Mouse (Mus musculus) CH12.LX (cell line): ENCODE results near the gene Nup210l.

Experiments
- CTCF ChIP-seq, 2 experiments: IDR thresholded peaks in 1 of 2; conservative IDR thresholded peaks in 1 of 2; 2 replicates each; pipeline ENCODE4 v1.5.1; 2011 to 2012; ENCODE audit warnings: low read depth in 2 of 2, low read length in 2 of 2, improper control_type of control experiment in 1 of 2, inconsistent platforms in 1 of 2, mild to moderate bottlenecking in 1 of 2, moderate library complexity in 1 of 2
- E2F4 ChIP-seq: IDR thresholded peaks from 2 replicates; pipeline ENCODE4 v1.6.1; 2011; ENCODE audit warnings: low read depth, low read length, improper control_type of control experiment; ENCODE audit not compliant: insufficient replicate concordance
- ELF1 ChIP-seq: IDR thresholded peaks from 2 replicates; pipeline ENCODE4 v1.6.1; 2014; ENCODE audit warnings: low read depth, mild to moderate bottlenecking, inconsistent platforms, low read length, improper control_type of control experiment
- KAT2A ChIP-seq: IDR thresholded peaks from 2 replicates; pipeline ENCODE4 v1.6.1; 2012; ENCODE audit warnings: low read length, improper control_type of control experiment, inconsistent platforms; ENCODE audit not compliant: insufficient replicate concordance
- MEF2A ChIP-seq: IDR thresholded peaks from 2 replicates; pipeline ENCODE4 v1.6.1; 2014; ENCODE audit warnings: low read depth, mild to moderate bottlenecking, inconsistent platforms, low read length, improper control_type of control experiment, borderline replicate concordance
- POLR2A ChIP-seq: IDR thresholded peaks from 2 replicates; pipeline ENCODE4 v1.6.1; 2011; ENCODE audit warnings: low read depth, mild to moderate bottlenecking, improper control_type of control experiment, low read length
- UBTF ChIP-seq: IDR thresholded peaks from 2 replicates; pipeline ENCODE4 v1.6.1; 2012; ENCODE audit warnings: low read depth, mild to moderate bottlenecking, inconsistent platforms, low read length, improper control_type of control experiment, moderate library complexity

- TF ChIP-seq MEF2A (no peak), CTCF (conservative IDR thresholded peaks at IDR 0.05 in 1 of 2, IDR thresholded peaks at IDR 0.05 in 1 of 2; ENCODE audit: low read depth in 2 of 2, low read length in 2 of 2) (no peak), POLR2A (no peak), UBTF (no peak), KAT2A (no peak), ELF1 (no peak), E2F4 (no peak)
Measured at GRCm38 (mm10) chr3:90103938-90104337, at the start of gene Nup210l.
